Mouse (Mus musculus) limb, embryonic 11.5 days (tissue): Measurements from ENCODE around the gene Garem2. TPM values are rescaled to one million over a fixed set of nuclear protein-coding genes. Genes with fewer than 3 reads are reported as not detected.

Experiments
- ATAC-seq: fragments of 200-750 bp; cut with Nextera tagmentation; 2 replicates; pipeline ENCODE4 v1.8.0; 2017; ENCODE audit warnings: low read depth; ENCODE audit not compliant: insufficient number of reproducible peaks, low FRiP score, low TSS enrichment
- DNase-seq: peaks from one replicate; pipeline ENCODE4 v3.0.0-alpha.2; 2015; ENCODE audit warnings: low spot score
- H3K27ac ChIP-seq: fragments of 300-500 bp; sonication (generic); replicated peaks from 2 replicates; pipeline ENCODE4 v1.5.1; 2014; ENCODE audit warnings: low read depth, mild to moderate bottlenecking, low read length
- H3K27me3 ChIP-seq: fragments of 300-500 bp; sonication (generic); 2 replicates; pipeline ENCODE4 v1.6.1; 2014; ENCODE audit warnings: mild to moderate bottlenecking, low read length, mixed read lengths; ENCODE audit not compliant: control insufficient read depth, insufficient read depth
- H3K36me3 ChIP-seq: fragments of 300-500 bp; sonication (generic); 2 replicates; pipeline ENCODE4 v1.6.1; 2014; ENCODE audit warnings: mild to moderate bottlenecking, low read length, moderate library complexity, mixed read lengths; ENCODE audit not compliant: control insufficient read depth, insufficient read depth
- H3K4me1 ChIP-seq: fragments of 300-500 bp; sonication (generic); 2 replicates; pipeline ENCODE4 v1.6.1; 2014; ENCODE audit warnings: low read length, mixed read lengths; ENCODE audit not compliant: control insufficient read depth, insufficient read depth
- H3K4me2 ChIP-seq: fragments of 300-500 bp; sonication (generic); 2 replicates; pipeline ENCODE4 v1.6.1; 2014; ENCODE audit warnings: low read depth, mild to moderate bottlenecking, moderate library complexity; ENCODE audit not compliant: severe bottlenecking
- H3K4me3 ChIP-seq: fragments of 300-500 bp; sonication (generic); 2 replicates; pipeline ENCODE4 v1.5.1; 2014; ENCODE audit warnings: low read depth, low read length
- H3K9ac ChIP-seq: fragments of 300-500 bp; sonication (generic); 2 replicates; pipeline ENCODE4 v1.6.1; 2014; ENCODE audit warnings: mild to moderate bottlenecking, low read length
- H3K9me3 ChIP-seq: fragments of 300-500 bp; sonication (generic); 2 replicates; pipeline ENCODE4 v1.6.1; 2016; ENCODE audit warnings: low read length; ENCODE audit not compliant: control insufficient read depth
- WGBS: fragments of 180-500 bp; shearing (Covaris S2); extraction: QIAGEN DNeasy Blood & Tissue Kit; methylation state at CpG from one replicate; pipeline ENCODE4 v1.1.7; 2014; 5-methylcytosine and 5-hydroxymethylcytosine counted together
- polyA plus RNA-seq: library from polyadenylated mRNA; unstranded; fragments of >200 nt; fragmentation: Nextera tagmentation; extraction: Ambion mirVana; gene quantifications from 2 replicates; pipeline ENCODE4 v1.2.1, GENCODE M21; 2014

The Garem2 gene
- polyA plus RNA-seq, 1 experiment from 2014 or later, result 0.44 TPM

DNA sequence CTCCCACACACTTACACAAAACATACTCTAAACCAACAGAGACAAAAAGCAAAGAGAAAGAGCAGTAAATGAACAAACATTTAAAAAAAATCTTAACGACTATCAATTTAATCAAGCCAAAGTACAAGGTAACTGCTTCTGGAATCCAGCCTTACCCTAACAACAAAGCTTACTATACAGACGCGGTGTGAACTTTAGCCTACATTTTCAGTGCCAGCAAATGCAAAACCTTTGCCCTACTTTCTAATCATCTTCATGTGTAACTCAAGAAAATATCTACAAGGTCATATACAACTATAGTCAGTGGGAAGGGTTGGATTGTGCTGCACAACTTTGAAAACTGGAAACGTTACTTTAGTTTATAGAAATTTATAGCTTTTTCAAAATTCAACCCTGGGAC lies 47.0 kb downstream of the Garem2 start:
- Histone ChIP-seq H3K4me3 (no peak overlapping the region), H3K4me2 (no peak overlapping the region), H3K4me1 (0 out of 2 replicates have a peak, but pooled peaks cover 4% of the 10 kb centered on the region), H3K27me3 (no peaks in the 10 kb centered on the region), H3K27ac (no peak overlapping the region), H3K9me3 (no peaks in the 10 kb centered on the region), H3K36me3 (no peaks in the 10 kb centered on the region), H3K9ac (no peak overlapping the region)
- ATAC-seq, result no peak
- 82% methylated on average over 4 of the region's 4 CpGs for WGBS
- no peak for DNase-seq

DNA sequence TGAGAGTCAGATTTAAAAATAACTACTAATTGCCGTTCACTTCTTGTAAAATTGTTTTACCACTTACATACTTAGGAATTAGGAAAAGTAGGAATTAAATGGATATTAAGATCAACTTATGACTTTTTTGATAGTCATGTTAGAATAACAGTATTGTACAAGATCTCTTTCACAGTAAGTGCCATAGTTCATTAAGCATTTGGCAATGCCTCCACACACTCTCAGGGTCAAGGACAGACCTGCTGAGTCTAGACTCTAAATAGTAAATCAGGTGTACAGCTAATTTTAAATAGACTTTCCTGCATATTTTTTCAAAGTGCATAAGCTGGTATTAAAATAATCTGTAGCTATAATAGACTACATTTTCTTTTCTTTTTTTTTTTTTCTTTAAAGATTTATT lies 47.5 kb downstream of the Garem2 start:
- no peak overlapping the region for H3K27ac ChIP-seq
- H3K9me3 ChIP-seq, result no peaks in the 10 kb centered on the region
- no peaks in the 10 kb centered on the region for H3K27me3 ChIP-seq
- DNase-seq (no peak), ATAC-seq (no peak)
- H3K4me2 ChIP-seq, result no peak overlapping the region
- H3K4me1 ChIP-seq, result 0 out of 2 replicates have a peak, but pooled peaks cover 4% of the 10 kb centered on the region
- WGBS, result 94% methylated on average over 1 of the region's 1 CpGs
- no peak overlapping the region for H3K9ac ChIP-seq
- H3K4me3 ChIP-seq, result no peak overlapping the region
- no peaks in the 10 kb centered on the region for H3K36me3 ChIP-seq

DNA sequence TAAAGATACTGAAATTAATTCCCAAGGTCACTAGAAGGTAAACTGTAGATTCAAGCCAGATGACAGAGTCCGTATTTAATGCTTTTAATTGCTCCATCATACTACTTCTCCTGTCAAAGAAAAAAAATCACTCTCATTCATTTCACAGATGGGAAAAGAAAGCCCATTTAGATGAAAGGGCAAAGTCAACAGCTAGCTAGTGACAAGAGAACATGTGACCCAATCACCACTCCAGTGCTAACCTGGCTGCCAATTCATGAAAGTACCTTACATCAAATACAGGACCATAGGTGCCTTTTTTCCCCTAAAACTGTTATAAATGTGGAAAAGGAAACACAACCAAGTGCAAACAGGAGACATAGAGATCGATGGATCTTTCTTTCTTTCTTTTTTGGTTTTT lies 48.3 kb downstream of the Garem2 start:
- WGBS, result 81% methylated on average over 2 of the region's 2 CpGs

DNA sequence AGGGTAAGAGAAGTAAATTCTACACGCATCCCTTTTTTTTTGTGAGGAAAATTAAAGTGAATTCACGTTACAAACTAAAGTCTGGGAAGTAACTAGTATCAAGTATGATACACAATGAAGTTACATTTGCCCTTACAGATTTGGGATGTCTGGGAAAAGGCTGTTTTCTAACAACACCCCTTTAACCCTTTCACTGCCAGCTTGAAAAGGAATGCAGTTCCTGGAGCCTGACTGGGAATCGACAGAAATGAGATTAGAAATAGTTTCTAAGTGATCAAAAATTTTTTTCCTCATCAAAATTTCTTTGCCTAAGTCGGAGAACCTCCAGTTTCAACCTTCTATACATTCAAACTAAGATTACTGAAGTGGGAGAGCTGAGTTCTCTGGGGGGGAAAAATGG lies 49.1 kb downstream of the Garem2 start:
- no peaks in the 10 kb centered on the region for H3K9me3 ChIP-seq
- 29% methylated on average over 4 of the region's 4 CpGs for WGBS
- H3K4me1 ChIP-seq, result 0 out of 2 replicates have a peak, but pooled peaks cover 4% of the 10 kb centered on the region
- no peak for DNase-seq
- H3K4me3 ChIP-seq, result peak overlapping the region; percentile 75
- H3K4me2 ChIP-seq, result peak overlapping the region; percentile 77
- H3K36me3 ChIP-seq, result no peaks in the 10 kb centered on the region
- no peak overlapping the region for H3K27ac ChIP-seq
- no peak for ATAC-seq
- no peaks in the 10 kb centered on the region for H3K27me3 ChIP-seq
- H3K9ac ChIP-seq, result peak overlapping the region; percentile 56

More for the DNA sequence above, 48.3 kb downstream of the Garem2 start:
- H3K27ac ChIP-seq, result no peak overlapping the region
- no peaks in the 10 kb centered on the region for H3K9me3 ChIP-seq
- H3K4me2 ChIP-seq, result no peak overlapping the region
- H3K36me3 ChIP-seq, result no peaks in the 10 kb centered on the region
- DNase-seq, result no peak
- no peak overlapping the region for H3K9ac ChIP-seq
- no peak for ATAC-seq
- H3K4me3 ChIP-seq, result no peak overlapping the region
- H3K4me1 ChIP-seq, result 0 out of 2 replicates have a peak, but pooled peaks cover 4% of the 10 kb centered on the region
- H3K27me3 ChIP-seq, result no peaks in the 10 kb centered on the region

DNA sequence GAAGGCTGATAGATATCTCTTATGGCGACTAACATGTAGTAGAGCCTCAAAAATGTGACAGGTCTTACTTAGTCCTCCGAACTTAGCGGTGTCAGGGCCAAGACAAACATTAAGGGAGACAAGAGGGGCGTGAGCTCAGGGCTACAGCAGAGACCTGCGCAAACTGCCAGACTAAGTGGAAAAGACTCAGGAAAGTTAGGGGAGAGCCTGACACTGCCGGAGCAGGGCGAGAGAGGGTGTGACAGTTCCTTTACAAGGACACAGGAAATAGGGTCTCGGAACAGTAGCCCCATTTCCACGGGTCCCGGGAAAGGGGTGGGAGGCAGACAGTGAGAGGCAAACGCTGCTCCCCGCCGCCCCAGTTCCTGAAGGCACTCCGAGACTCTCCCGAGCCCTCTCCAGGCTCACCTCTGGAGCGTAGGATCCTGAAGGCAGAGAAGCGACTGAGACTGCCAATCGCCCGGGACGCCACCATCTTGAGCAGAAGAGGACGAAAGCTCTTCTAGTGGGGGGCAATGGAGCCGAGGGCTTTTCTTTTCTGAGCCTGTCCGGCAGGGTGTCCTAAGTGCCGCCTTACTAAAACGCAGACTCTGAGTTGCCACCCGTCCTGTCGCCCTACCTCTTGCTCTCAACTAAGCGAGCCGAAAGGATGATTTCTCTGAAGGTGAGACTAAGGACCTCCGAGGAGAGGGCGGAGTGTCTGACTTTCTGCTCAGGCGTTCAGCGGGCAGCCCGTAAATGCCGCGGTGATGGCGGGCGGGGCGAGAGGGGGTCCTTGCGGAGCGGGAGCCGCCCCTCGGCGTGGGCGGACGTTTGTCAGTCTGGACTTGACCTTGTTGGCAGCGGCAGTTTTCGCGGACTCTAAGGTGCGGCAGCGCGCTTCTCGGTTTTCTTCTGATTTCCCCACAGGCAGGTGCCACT lies 49.8 kb downstream of the Garem2 start, which contains the start of the genes Hadha and Hadhb:
Gene Hadha, minus strand, starts transcription at position 689 of the 921 bp plus-strand sequence.
Gene Hadhb, plus strand, starts transcription at position 775 of the 921 bp plus-strand sequence.
- H3K27ac ChIP-seq, result peak within 1 kb of the TSS; percentile 83
- WGBS, result under 1% methylated on average over 53 of the region's 53 CpGs
- peak; percentile 95 for DNase-seq

DNA sequence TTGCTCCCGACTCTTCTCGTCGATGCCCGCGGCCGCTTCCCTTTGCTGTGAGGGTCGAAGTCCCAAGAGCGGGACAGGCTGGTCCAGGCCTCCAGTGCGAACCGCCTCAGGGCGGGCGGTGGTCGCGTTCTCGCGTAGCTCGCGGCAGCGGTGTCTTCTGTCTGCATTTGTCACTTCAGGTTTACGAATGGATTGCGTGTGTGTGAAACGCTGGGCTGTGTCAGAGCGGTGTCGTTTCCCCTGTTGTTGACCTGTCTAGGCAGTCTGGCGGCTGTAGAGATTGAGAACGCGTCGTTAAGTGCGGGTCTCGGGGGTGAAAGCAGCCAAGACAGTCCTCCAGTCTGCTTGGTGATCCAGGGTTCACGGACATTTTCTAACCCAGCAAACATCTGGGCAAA lies 50.4 kb downstream of the Garem2 start:
- peak overlapping the region; percentile 83 for H3K27ac ChIP-seq
- ATAC-seq (peak; percentile 62; the same call in 1 of the 2 replicates), DNase-seq (no peak)
- H3K9me3 ChIP-seq, result no peaks in the 10 kb centered on the region
- peak overlapping the region; percentile 56 for H3K9ac ChIP-seq
- 0 out of 2 replicates have a peak, but pooled peaks cover 4% of the 10 kb centered on the region for H3K4me1 ChIP-seq
- no peaks in the 10 kb centered on the region; the same call in 1 of the 2 replicates for H3K36me3 ChIP-seq
- peak overlapping the region; percentile 75 for H3K4me3 ChIP-seq
- under 1% methylated on average over 31 of the region's 31 CpGs for WGBS
- no peaks in the 10 kb centered on the region for H3K27me3 ChIP-seq
- peak overlapping the region; percentile 77 for H3K4me2 ChIP-seq

More for the DNA sequence above, 49.8 kb downstream of the Garem2 start, which contains the start of the genes Hadha and Hadhb:
- H3K9ac ChIP-seq, result peak within 1 kb of the TSS; percentile 56
- H3K4me2 ChIP-seq, result peak within 1 kb of the TSS; percentile 77
- H3K36me3 ChIP-seq, result no peaks in the 10 kb centered on the region
- H3K4me3 ChIP-seq, result peak within 1 kb of the TSS; percentile 75
- ATAC-seq, result peak; percentile 86
- H3K4me1 ChIP-seq, result 0 out of 2 replicates have a peak, but pooled peaks cover 4% of the 10 kb centered on the region
- H3K9me3 ChIP-seq, result no peaks in the 10 kb centered on the region
- no peaks in the 10 kb centered on the region for H3K27me3 ChIP-seq

DNA sequence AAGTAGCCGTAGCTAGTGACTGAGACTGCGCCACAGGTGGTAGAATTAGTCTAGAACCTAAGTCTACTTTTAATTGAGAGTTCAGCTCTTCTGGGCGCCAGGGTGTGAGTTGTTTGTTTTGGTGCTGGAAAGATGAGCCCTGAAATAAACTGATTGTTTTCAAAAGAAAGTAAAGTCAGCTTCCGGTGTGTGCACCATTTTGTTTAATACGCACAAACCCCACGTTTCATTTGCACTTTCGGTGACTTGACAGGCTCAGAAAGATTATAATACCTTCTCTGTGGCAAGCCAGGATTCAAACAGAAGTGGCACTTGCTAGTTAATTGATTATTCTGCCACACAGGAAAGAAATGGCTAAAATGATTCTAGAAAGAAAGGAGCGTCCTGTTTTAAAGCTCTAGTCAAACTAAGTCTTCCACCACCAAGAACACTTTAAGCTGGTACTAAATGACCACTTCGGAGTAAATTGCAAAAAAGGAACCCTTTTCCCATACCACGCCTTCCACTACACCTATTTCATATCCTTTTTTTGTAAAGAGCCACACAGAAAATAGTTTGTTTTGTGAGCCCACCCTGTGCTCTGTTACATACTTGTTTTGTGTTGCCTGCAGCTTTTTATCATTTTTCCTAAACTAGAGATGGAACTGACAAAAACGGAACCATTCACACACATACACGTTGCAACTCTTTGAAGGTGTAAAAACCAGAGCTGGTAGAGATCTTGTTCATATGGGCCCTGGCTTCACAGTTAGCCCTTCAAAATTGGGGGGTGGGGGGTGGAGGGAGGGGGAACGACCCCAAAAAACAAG lies 51.1 kb downstream of the Garem2 start:
- H3K9me3 ChIP-seq, result no peaks in the 10 kb centered on the region
- H3K4me3 ChIP-seq, result peak overlapping the region; percentile 75
- H3K27ac ChIP-seq, result no peak overlapping the region
- no peaks in the 10 kb centered on the region; the same call in 1 of the 2 replicates for H3K36me3 ChIP-seq
- WGBS, result 35% methylated on average over 13 of the region's 13 CpGs
- ATAC-seq (no peak), DNase-seq (no peak)
- 0 out of 2 replicates have a peak, but pooled peaks cover 4% of the 10 kb centered on the region for H3K4me1 ChIP-seq
- no peaks in the 10 kb centered on the region for H3K27me3 ChIP-seq
- H3K4me2 ChIP-seq, result peak overlapping the region; percentile 77
- H3K9ac ChIP-seq, result peak overlapping the region; percentile 56

DNA sequence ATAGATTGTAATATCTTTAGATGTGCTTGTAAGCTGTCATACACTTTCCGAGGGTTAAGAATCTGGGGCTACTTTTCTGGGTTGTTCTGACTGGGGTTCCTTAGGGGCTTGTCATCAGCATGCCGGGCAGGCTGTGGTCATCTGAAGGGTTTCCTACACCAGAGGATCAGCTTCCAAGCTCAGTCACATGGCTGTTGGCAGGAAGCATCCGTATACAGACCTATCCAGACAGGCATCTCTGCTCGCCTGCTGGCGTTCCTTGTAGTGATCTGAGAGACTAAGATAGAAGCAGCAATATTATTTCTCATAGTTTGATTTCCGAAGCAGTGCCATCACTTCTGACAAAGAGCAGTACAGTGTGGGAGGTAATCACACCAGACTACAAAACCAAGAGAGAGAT lies 54.6 kb downstream of the Garem2 start:
- Histone ChIP-seq H3K27ac (no peak overlapping the region), H3K4me3 (no peak overlapping the region), H3K4me2 (no peak overlapping the region), H3K27me3 (no peaks in the 10 kb centered on the region), H3K9me3 (no peaks in the 10 kb centered on the region), H3K36me3 (no peaks in the 10 kb centered on the region; the same call in 1 of the 2 replicates), H3K4me1 (0 out of 2 replicates have a peak, but pooled peaks cover 4% of the 10 kb centered on the region), H3K9ac (no peak overlapping the region)
- WGBS, result 90% methylated on average over 6 of the region's 6 CpGs
- ATAC-seq, result no peak
- DNase-seq, result no peak
